Mouse (Mus musculus): ENCODE results near the gene Lexm.
A peak's percentile ranks its signal among the peaks of the same experiment; 100 is the strongest.

Lexm gene

DNA sequence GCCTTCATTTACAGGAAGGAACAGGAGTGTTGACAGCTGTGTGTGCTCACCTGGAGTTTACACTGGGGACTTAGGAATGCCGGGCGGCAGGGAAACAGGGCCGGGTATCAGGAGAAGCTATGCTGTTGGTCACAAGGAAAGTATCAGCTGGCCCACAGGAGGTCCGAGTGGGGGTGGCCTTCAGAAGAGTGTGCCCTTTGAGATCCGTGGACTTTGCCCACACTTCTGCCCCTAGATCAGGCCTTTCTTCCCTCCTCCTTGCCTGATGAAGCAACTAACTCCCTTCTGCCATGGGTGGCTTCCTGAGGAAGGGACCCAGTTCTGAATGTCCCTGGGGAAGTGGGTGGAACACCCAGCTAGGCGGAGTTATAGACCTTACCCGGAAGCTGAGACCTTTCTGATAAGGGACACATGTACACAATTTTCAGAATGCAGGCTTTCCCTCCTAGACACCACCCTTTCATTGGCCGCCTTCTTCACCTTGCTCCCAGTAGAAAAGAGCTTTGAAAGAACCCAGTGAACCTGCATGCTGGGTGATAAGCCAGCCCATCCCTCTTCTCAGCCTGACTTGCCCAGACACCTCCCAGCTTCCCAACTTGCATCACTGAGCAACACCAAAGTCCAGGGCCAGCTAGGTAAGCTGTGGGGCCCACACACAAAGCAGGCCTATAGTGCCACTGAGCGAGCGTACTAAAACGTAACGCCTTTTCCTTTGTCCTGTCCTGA lies 34.5 kb downstream of the Lexm start:
- no peak for DNase-seq (ENCODE audit: low spot score in 2 of 2)

DNA sequence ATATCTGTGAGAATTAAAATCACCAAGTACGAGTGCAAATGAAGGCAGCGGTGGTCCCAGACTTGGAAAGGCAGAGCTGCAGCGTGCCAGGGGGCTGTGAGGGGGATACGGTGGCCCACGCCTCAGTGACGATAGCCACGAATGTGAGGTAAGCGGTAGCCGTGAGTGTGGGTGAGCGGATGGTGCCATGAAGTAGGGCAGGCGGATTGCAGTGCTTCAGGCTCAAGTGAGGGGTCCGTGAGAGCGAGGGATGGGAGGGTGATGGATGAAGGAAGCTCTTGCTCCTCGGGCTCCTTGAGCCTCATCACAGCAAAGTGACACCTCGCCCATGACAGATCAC lies 35.2 kb downstream of the Lexm start:
- DNase-seq (ENCODE audit: low spot score in 2 of 2) = no peak

DNA sequence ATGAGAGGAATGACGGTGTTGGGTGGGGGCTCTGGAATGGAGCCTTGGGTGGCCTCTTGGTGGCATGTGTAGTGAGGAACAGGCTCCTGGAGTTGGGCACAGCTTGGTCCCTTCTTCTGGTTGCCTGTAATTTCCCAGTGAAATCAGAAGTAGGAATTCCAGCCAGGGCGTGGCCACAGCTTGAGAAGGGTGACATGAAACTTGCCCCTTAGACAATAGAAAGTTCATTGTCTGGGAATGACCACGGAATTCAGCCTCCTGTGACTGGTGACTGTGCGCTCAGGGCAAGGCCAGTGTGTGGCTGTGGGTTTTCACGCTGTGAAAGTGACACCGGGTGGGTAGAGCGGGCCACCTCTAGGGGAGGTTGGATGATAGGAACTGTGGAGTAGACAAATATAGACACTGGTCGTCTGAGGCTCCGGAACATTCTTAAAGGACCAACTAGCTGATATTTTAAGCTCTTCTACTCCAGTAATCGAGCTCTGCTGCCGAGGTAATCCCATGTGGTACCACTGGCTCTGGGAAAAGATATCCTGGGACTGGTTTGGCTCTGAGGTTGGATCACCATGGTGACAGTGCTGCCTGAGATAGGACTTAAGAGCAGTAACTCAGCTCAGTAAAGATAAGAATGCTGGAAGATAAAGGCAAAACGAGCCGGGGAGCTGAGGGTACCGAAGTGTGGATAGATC lies 35.7 kb downstream of the Lexm start:
- DNase-seq (ENCODE audit: low spot score in 2 of 2) = no peak

DNA sequence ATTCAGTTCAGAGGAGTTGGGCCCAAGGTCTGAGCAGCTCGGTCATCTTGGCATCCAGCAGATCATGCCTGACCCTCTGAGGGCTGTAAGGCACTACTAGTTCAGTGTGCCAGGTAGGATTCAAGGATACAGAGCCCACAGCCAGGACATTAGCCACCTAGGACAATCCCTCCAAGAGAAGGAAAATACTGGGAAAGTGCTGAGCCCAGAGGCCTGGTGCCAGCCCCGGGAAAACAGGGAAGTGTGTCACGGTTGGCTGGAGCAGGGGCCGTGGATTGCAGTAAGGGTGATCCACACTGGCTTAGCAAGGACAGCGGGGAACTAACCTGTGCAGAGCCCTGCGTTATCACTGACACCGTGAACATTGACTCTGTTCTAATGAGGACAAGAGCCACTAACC lies 39.5 kb downstream of the Lexm start:
- no peak for DNase-seq (ENCODE audit: low spot score in 2 of 2)

DNA sequence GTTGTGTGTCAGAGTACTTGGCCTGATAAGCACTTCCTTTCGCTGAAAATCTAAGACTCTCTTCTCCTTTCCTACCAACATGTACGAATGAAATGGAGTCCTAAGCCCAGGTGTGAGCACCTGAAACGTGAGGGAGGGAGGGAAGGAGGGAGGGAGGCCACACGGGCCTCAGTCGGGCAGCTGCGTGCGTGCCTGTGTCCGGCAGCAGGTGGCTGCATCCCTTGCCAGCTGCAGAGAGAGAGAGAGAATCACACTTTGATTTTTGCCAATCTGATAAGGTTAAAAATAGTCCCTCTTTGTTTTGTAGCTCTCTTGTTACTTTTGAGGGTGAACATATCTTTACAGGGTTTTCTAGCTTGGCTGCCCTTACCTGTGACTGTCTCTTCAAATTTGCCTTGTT lies 42.0 kb downstream of the Lexm start:
- DNase-seq (ENCODE audit: low spot score in 2 of 2) = no peak

DNA sequence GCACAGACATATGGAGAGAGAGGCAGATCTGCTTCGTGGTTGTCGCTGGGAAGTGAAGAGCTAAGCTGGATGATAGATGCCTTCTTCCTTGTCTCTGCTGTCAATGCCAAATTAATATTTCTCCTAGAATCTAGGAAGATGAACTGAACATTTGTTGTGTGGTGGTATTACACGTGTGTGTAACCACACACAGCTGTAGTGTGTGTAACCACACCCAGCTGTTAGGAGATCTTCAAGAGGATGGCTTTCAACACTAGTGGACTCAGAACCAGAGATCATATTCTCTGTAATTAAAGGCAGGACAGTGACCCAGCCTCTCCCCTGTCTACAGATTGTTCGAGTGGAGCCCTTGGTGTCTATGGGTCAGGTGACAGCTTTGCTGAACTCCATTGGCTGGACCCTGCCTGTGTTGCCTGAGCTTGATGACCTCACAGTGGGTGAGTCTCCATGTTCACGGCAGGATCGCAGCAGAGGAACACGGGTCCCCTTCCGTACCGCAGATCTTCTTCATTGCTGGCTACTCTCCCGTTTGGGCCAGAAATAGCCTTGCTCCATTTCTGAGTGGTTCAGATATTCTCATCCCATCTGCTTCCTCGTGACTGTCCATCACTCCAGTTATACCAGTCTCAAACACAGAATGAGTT lies 45.8 kb downstream of the Lexm start:
- DNase-seq (ENCODE audit: low spot score in 2 of 2) = no peak

DNA sequence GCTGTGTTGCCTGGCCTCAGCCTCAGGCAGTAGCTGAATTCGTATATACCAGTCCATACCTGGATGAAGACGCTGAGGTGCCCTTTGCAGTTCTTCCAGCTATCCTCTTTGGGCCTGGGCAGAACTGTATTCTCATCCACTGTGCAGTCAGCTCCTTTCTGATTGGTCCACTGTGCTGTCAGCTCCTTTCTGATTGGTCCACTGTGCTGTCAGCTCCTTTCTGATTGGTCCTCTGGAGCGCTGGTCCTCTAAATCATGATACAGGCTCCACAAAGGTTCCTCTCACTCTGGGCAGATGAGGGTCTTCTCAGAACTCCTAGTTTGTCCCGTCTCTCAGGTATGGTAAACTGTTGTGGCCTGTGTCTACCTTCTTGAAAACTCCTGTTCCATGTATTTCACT lies 47.4 kb downstream of the Lexm start:
- no peak for DNase-seq (ENCODE audit: low spot score in 2 of 2)

DNA sequence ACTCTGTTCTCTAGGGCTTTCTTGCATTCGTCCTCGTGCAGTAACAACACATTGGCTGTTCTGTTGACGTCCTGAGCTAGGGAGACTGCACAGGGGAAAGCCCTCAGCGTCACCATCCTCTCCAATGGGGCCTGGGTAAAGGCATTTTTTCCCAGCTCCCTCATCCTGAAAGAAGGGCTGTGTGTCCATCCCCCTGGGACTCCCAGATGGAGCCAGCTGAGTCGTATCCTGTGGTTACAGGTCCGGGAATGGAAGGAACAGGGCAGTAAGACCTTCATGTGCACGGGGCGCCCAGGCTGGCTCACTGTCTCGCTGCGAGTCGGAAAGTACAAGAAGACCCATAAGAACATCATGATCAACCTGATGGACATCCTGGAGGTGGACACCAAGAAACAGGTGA lies 52.9 kb downstream of the Lexm start:
- DNase-seq (ENCODE audit: low spot score in 2 of 2) = no peak

DNA sequence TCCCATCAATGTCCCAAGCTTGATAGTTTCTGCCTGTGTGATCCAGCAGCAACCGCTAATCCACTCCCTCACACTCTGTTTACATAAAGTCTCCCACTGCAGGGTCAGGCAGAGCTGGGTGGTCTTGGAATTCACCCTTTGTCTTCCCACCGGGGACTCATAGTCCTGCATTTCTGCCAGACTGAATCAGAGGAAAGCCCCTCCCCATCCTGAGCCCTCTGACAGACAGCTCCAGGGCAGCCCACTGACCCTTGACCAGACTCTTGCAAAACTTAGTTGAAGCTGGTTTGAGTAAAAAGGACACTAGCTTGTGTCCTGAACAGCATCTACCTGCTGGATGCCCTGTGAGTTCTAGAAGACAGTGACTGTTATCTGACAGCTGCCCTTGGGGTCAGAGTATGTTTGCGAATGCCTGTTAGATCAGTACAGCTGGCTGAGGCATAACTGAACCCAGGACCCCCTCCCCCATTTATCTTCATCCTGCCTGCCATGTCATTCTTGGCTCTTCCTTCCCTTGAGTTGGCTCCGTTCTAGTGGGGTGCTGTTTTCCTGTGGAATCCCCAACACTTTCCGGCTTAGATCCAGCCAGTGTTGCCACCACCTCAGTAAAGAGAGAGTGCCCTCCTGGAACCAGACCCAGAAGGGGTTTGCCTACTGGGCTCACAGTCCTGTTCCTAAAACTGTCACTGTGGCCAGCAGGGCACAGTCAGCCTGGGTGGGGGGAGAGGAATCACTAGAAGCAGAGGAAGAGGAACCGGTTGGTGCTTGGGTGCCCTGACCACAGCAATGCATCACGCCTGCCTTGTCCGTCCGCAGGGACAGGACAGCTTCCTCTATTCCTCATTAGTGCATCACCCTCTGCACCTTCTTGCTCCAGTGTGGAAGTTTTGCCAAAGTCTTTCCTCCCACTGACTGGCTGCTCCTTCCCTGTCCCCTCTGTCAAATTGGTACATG lies 53.9 kb downstream of the Lexm start:
- DNase-seq (ENCODE audit: low spot score in 2 of 2) = no peak

DNA sequence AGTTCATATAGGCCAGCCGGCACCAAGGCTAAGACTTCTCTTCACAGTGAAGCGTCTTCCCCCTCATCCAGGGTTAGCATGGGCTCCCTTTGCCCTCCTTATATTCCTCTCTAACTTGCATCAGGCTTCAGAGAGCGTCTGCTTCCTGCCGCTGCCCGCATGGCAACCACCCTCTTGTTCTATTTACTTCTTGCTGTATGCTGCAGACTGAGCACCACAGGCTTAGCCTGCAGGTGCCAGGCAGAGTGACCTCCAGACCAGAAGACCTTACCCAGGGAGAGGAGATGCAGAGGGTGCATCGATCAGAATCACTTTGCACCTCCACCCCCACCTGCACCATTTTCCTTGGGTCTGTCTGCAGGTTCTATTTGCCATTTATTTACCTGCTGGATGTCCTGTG lies 55.0 kb downstream of the Lexm start:
- no peak for DNase-seq (ENCODE audit: low spot score in 2 of 2)

DNA sequence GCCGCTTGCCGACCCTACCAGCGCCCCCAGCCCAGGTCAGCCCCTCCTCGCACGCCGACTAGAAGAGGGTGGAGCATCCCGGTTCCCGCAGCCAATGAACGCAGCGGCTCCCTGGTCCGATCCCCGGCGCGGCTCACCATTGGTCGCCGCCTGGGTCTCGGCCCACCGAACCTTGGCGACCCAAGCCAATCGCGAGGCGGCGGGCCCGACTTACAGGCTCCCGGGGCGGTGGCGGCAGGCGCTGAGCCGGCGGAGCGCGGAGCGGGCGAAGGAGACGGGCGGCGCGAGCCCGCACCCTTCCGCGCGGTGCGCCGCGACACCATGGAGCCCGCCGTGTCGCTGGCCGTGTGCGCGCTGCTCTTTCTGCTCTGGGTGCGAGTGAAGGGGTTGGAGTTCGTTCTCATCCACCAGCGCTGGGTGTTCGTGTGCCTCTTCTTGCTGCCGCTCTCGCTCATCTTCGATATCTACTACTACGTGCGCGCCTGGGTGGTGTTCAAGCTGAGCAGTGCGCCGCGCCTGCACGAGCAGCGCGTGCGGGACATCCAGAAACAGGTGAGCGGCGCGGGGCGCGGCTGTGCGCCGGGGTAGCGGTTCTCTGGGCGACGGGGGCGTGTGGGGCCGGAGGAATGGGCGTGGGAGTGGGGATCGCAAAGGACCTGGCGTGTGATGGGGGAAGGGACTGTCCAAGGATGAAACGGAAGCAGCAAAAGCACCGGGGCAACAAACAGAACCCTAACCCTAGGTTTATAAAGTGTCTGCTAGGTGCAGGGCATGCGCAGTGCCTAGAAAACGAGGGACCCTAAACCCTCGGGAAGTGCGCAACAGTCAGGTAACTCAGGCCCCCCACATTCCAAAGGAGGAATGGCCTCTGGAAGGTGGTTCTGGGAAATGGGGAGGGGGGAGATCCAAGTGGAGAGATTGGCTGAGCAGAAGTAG lies 55.9 kb downstream of the Lexm start, which contains the start of gene Dhcr24:
Dhcr24 (plus strand) TSS at position 193 of the 936 bp plus-strand sequence.
- peak; percentile 90 to 95 for DNase-seq (ENCODE audit: low spot score in 2 of 2)

DNA sequence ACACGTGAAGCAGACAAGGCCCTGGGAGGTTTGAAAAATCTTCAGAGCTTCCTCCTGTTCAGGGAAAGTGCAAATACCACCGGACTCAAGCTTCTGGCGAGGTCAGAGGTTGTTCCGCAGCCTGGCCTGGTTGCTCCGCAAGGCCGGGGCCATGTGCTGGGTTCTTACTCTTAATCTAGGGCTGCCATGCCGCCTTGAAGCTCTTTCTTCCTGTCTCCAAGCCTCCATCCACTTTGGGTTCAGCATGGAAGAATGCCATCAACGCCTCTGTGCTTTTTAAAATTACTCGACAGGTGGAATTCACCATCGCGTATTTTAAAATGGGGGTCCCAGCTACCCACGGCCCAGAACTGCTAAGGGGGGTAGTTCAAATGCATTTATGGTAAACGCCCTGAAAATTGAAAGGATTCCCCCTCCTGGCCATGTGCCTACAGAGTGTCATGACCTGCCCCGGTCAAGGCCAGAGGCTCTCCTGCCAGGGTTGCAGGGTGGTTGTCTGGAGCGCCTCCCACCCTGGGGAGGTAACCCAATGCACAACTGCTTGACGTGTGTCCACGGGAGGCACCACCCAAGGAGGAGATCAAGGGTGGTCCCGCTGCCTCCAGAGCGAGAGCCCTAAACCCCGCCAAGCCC lies 56.7 kb downstream of the Lexm start:
- no peak for DNase-seq (ENCODE audit: low spot score in 2 of 2)

DNA sequence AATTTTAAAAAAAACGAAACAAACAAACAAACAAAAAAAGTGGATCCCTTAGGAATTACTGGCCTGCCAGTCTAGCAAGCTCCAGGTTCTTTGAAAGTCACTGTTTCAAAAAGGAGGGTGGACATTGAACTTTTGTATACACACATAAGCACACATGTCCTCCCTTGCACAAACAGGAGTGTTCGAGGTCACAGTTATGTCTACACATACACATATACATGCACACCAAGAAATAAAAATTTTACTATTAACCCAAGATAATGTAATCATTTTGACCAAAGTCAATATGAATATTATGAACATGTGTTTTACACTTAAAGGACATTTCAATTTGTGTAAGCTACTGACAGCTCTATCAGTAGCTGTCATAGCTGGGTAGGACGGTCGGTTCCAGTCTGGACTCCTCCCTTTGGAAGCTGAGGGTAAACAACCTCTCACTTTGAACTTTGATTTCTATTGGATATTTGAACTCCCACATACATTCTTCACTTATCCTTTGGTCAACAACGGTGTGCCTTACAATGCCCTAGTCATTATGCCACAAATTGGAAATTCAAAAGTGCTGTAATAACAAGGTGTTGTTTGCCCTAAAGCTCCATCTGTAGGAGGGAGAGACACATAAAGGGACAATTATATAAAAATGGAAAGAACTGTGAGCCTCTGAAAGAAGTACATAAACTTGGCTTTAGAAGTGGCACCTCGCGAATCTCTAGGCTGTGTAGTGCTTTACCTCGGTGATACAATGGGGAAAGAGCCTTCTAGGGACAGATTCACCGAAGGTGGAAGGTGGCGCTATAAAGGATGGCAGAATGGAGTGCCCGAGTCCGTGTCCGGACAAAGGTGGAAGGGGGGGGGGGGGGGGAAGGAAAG lies 57.5 kb downstream of the Lexm start:
- no peak for DNase-seq (ENCODE audit: low spot score in 2 of 2)

DNA sequence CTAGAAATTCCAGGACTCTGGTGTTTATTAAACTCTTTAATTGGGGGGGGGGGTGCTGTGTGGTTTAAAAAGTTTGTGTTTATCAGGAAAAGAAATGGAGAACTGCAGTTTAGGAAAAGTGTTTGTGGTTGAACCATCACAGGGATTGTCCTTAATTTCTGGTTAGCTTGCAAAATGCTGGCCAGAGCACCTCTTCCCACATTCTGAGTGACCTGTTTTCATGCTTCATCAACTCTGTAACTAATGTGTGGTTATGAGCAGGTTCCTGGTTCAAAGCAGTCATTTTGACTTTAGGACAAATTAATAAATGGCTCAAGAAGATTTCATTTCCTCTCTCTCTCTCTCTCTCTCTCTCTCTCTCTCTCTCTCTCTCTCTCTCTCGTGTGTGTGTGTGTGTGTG lies 59.1 kb downstream of the Lexm start:
- DNase-seq (ENCODE audit: low spot score in 2 of 2) = no peak

DNA sequence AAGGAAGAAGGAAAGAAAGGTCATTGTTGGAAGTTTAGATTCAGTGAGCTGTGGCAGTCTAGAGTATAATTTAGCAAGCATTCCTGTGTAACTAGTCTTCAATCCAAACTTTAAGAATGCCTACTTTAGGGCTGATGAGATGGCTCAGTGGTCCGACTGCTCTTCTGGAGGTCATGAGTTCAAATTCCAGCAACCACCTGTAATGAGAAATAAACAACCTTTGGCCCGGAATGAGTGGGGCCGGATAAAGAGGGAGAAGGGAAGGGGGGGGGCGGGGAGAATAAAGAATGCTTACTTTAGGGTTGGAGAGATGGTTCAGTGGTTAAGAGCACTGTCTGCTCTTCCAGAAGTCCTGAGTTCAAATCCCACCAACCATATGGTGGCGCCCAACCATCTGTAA lies 59.8 kb downstream of the Lexm start:
- DNase-seq (ENCODE audit: low spot score in 2 of 2) = no peak

DNA sequence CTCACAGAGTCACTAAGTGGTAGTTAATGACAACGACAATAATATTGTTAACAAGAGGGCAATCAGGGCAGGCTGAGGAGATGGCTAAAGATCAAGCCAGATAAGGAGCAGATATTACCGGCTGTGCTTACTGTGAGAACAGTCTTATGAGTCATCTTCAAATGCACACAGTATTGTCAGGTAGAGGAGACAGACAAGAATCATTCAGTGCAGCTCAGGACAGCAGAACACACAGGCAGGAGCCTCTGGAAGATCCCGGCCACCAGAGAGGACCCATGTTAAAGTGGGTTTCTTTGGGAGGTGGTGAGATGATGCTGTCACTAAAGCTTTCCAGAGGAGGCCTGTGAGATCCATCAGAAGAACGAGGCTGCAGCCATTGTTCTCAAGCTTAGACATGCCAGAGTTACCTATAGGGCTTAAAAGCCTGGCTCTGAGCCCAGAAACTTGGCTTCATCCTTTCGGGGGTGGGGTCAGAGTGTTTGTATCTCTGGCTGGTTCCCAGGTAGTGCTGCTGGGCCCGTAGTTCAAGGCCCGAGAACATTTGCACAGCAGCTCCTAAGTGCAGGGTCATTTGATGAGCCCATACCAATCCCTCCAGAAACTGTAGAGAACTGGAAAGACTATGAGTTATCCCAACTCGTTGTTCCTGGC lies 66.4 kb downstream of the Lexm start:
- DNase-seq (ENCODE audit: low spot score in 2 of 2) = no peak

DNA sequence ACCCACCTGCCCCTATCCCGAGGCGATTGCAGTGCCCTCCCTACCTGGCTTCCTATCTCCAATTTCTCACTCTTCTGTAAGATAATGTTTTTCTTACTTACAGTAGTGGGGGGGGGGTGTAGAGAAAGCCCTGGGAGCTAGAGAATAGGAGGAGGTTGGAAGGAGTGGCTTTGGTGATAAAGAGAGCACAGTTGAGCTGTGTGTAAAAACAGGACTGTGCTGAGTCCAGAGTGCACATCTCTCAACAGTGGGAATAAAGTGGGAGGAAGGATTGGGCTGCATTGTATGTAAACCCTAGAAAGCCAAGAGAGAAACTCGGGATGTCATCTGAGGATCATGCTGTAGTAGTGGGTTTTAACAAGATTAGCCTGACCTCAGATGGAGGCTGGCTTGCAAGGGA lies 68.9 kb downstream of the Lexm start:
- DNase-seq (ENCODE audit: low spot score in 2 of 2) = no peak

DNA sequence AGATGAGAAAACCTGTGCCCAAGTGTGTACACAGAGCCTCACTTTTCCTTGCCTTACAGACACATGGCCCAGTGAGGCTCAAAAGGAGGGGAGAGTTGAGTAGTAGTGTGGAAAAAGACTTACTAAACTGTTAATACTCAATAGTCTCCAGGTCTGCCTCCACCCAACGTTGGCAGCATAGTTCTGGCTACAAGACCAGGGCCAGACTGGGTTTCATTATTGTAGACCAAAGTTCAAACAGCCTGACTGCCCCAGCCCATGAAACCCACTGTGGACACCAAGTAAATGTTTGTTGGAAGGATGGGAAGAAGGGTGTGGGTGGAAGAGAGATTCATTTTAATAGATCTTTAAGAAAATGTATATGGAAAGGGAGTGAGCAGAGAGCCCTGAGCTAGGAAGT lies 70.1 kb downstream of the Lexm start:
- DNase-seq (ENCODE audit: low spot score in 2 of 2) = no peak

DNA sequence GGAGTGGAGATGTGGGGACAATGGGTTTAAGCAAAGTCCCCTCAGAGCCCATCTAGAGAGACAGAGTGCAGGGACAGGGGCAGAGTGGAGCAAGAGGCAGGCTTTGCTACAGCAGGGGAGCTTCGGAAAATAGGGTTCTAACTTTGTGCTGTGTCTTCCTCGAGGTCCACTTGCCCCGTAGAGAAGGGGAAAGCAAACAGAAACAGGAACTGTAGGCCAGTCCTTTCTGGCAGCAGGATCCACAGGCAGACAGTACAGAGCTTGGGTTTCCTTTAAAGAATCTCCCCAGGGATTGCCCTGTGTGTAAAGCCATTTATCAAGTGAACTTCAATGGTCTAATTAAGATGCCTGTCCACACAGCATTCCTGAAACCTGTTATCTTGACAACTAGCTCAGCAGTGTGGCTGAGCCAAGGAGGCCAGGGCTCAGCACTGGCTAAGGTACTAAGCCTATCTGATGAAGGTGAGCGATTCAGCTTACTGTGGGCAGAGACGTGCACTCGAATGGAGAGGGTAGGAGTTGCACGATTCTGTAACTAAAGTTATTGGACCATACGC lies 71.1 kb downstream of the Lexm start:
- no peak for DNase-seq (ENCODE audit: low spot score in 2 of 2)

All from frontal cortex, postnatal 14 days (tissue).